Mouse (Mus musculus) olfactory bulb, adult 2 months (tissue): ENCODE measurements at regions not wholly inside any gene's neighbourhood (a gene's known extent, or its start where the extent isn't known, plus 50 kb on each side); places are given as distances from the start of the nearest gene placed in this dataset.

Experiments used
- CTCF ChIP-seq: fragments of 200-500 bp; IDR thresholded peaks from 2 replicates; pipeline ENCODE4 v1.5.1; 2012; ENCODE audit warnings: low read depth, mild to moderate bottlenecking, low read length, moderate library complexity; ENCODE audit not compliant: insufficient read depth
- POLR2A ChIP-seq: fragments of 200-500 bp; IDR thresholded peaks from 2 replicates; pipeline ENCODE4 v1.6.1; 2012; ENCODE audit warnings: mild to moderate bottlenecking, low read depth, low read length, moderate library complexity; ENCODE audit not compliant: insufficient read depth

- TF ChIP-seq CTCF (no peak), POLR2A (no peak)
These were observed 75.6 kb upstream of the Zdhhc17 start for GRCm38 (mm10) chr10:111085561-111085960.
